Mouse (Mus musculus): Measurements from ENCODE around the gene Tmprss7. TPM values are rescaled to one million over a fixed set of nuclear protein-coding genes. Genes with fewer than 3 reads are reported as not detected.

The Tmprss7 gene
- polyA plus RNA-seq, 1 experiment = not detected

DNA sequence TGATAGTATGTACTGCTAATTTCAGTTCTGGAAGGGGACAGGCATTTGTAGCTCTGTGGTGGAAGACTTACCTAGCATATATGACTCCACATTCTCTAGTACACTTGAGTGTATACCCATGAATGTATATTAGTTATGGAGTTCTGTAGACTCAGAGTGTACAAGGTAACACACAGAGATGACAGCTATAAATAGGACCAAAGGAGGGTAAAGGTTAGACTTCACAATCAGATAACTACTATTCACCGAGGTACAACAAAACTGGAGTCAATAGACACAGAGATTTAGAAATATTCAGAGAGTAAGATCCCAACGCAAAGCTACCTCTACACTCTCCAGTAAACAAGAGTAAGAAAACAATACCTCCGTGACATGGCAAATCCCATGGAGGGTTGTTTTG, 49.5 kb downstream of the Tmprss7 start:
- no peak overlapping the region for H3K4me3 ChIP-seq (replicated peaks)
- no peaks in the 10 kb centered on the region for H3K36me3 ChIP-seq (ENCODE audit: control insufficient read depth)
- no peaks in the 10 kb centered on the region for H3K9me3 ChIP-seq (ENCODE audit: control insufficient read depth, low read length)
- H3K27me3 ChIP-seq (ENCODE audit: control insufficient read depth) = no peaks in the 10 kb centered on the region
- TF ChIP-seq GATA1 (IDR thresholded peaks at IDR 0.05; ENCODE audit: low read length) (no peak), TAL1 (IDR thresholded peaks at IDR 0.05; ENCODE audit: low read length) (no peak)
- H3K4me1 ChIP-seq (ENCODE audit: control insufficient read depth) = no peaks in the 10 kb centered on the region

GRCm38 (mm10) chr16:45641301-45641700, 52.2 kb downstream of the Tmprss7 start:
- Histone ChIP-seq H3K9me3 (ENCODE audit: control insufficient read depth, low read length) (no peaks in the 10 kb centered on the region), H3K4me3 (replicated peaks) (no peak overlapping the region), H3K4me1 (ENCODE audit: control insufficient read depth) (no peaks in the 10 kb centered on the region), H3K27me3 (ENCODE audit: control insufficient read depth) (no peaks in the 10 kb centered on the region), H3K36me3 (ENCODE audit: control insufficient read depth) (no peaks in the 10 kb centered on the region)
- TF ChIP-seq GATA1 (IDR thresholded peaks at IDR 0.05; ENCODE audit: low read length) (no peak), TAL1 (IDR thresholded peaks at IDR 0.05; ENCODE audit: low read length) (no peak)

DNA sequence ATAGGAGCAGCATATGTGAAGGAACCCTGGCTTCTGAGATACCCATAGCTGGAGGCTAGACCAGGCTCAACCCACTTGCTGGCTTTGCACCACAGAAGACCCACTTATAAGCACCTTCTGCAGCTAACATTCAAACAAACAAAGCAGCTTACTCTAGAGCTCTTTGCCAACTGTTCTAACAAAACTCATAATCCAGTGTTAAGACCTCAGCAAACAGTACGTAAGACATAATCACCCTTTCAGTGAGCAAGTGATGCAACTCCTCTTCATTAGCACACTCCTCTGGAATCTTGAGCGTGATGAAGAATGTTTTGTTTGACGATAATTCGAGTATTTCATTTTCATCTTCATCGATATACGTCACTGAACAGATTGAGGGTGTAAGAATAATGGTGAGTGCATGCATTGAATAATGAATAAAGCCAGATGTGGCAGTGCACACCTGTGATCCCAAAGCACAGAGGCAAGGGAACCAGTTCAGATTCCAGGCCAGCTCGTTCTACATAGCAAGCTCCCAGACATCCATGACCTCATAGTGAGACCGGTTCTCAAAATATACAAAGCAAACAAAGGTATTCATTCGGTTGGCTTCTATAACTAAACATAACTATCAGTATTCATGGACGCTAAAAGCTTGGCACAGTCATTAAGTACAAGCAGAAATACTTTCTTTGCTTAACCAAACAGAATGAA, 53.2 kb downstream of the Tmprss7 start:
- Histone ChIP-seq H3K4me3 (replicated peaks) (no peak overlapping the region), H3K27me3 (ENCODE audit: control insufficient read depth) (no peaks in the 10 kb centered on the region), H3K9me3 (ENCODE audit: control insufficient read depth, low read length) (no peaks in the 10 kb centered on the region), H3K36me3 (ENCODE audit: control insufficient read depth) (no peaks in the 10 kb centered on the region), H3K4me1 (ENCODE audit: control insufficient read depth) (no peaks in the 10 kb centered on the region)
- TF ChIP-seq TAL1 (IDR thresholded peaks at IDR 0.05; ENCODE audit: low read length) (no peak), GATA1 (IDR thresholded peaks at IDR 0.05; ENCODE audit: low read length) (no peak)

DNA sequence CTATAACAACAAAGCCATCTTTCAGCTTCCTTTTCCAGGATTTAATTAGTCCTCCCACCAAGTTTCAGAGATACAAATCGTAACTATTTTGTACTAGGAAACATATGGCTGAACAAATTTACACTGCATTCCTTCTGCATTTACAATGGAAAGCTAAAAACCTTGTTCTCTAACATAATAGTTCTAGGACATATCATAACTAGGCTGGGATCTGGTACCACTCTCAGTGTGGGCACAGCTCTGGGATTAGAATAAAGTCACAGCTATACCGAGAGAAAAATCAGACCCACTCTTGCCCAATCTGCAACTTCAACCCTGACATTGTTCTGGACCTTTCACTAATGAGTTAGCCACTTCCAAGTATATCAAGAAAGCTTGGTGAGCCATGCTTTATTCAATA, 57.6 kb downstream of the Tmprss7 start:
- no peak for TF ChIP-seq TAL1 (IDR thresholded peaks at IDR 0.05; ENCODE audit: low read length)
- TF ChIP-seq GATA1 (IDR thresholded peaks at IDR 0.05; ENCODE audit: low read length) = no peak
- no peaks in the 10 kb centered on the region for H3K9me3 ChIP-seq (ENCODE audit: control insufficient read depth, low read length)

GRCm38 (mm10) chr16:45632420-45632819, 61.0 kb downstream of the Tmprss7 start:
- H3K27me3 ChIP-seq (ENCODE audit: control insufficient read depth) = no peaks in the 10 kb centered on the region
- H3K4me3 ChIP-seq (replicated peaks) = no peak overlapping the region
- no peaks in the 10 kb centered on the region for H3K4me1 ChIP-seq (ENCODE audit: control insufficient read depth)
- no peaks in the 10 kb centered on the region for H3K9me3 ChIP-seq (ENCODE audit: control insufficient read depth, low read length)
- no peaks in the 10 kb centered on the region for H3K36me3 ChIP-seq (ENCODE audit: control insufficient read depth)
- TF ChIP-seq GATA1 (IDR thresholded peaks at IDR 0.05; ENCODE audit: low read length) (no peak), TAL1 (IDR thresholded peaks at IDR 0.05; ENCODE audit: low read length) (no peak)

More for the DNA sequence above, 57.6 kb downstream of the Tmprss7 start:
- Histone ChIP-seq H3K36me3 (ENCODE audit: control insufficient read depth) (no peaks in the 10 kb centered on the region), H3K4me3 (replicated peaks) (no peak overlapping the region), H3K4me1 (ENCODE audit: control insufficient read depth) (no peaks in the 10 kb centered on the region), H3K27me3 (ENCODE audit: control insufficient read depth) (no peaks in the 10 kb centered on the region)

DNA sequence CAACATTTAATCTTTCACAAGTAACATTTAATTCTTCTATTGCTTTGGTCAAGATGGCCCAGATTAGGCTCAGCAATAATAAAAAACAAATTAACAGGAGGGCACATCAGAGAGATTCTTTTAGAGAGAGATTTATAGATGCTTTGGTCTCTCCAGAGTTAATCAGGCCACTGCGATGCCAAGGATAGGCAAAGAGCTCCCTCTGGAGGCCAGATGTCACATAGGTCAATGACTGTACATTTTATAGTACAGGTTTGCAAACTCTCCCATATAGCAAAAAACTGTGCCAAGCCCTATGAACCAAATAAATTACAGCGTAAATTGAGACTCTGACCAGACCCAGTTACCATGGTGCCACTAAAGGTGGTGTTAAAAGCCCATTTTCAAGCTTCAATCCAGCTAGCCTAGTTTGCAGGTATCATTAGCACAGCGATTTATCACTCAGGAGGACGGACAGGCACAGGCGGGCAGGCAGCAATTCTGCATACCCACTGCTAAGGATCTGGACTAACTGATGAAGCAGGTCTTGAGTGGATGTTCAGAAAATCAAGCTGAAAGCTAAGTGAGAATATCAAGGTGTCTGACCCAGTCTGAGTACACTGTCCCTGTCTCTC, 63.0 kb downstream of the Tmprss7 start:
- no peak overlapping the region for H3K4me3 ChIP-seq (replicated peaks)
- H3K27me3 ChIP-seq (ENCODE audit: control insufficient read depth) = no peaks in the 10 kb centered on the region
- H3K36me3 ChIP-seq (ENCODE audit: control insufficient read depth) = no peaks in the 10 kb centered on the region
- no peaks in the 10 kb centered on the region for H3K4me1 ChIP-seq (ENCODE audit: control insufficient read depth)
- H3K9me3 ChIP-seq (ENCODE audit: control insufficient read depth, low read length) = no peaks in the 10 kb centered on the region
- TF ChIP-seq GATA1 (IDR thresholded peaks at IDR 0.05; ENCODE audit: low read length) = no peak
- TF ChIP-seq TAL1 (IDR thresholded peaks at IDR 0.05; ENCODE audit: low read length) = no peak

GRCm38 (mm10) chr16:45629497-45630105, 63.9 kb downstream of the Tmprss7 start:
- no peaks in the 10 kb centered on the region for H3K4me1 ChIP-seq (ENCODE audit: control insufficient read depth)
- no peaks in the 10 kb centered on the region for H3K36me3 ChIP-seq (ENCODE audit: control insufficient read depth)

GRCm38 (mm10) chr16:45625342-45625741, 68.1 kb downstream of the Tmprss7 start:
- Histone ChIP-seq H3K36me3 (ENCODE audit: control insufficient read depth) (no peaks in the 10 kb centered on the region), H3K9me3 (ENCODE audit: control insufficient read depth, low read length) (no peaks in the 10 kb centered on the region), H3K4me1 (ENCODE audit: control insufficient read depth) (peaks cover under 1% of the 10 kb centered on the region; the same call in 1 of the 2 replicates), H3K27me3 (ENCODE audit: control insufficient read depth) (no peaks in the 10 kb centered on the region), H3K4me3 (replicated peaks) (no peak overlapping the region)
- TF ChIP-seq GATA1 (IDR thresholded peaks at IDR 0.05; ENCODE audit: low read length) (no peak), TAL1 (IDR thresholded peaks at IDR 0.05; ENCODE audit: low read length) (no peak)

More at GRCm38 (mm10) chr16:45629497-45630105, 63.9 kb downstream of the Tmprss7 start:
- H3K9me3 ChIP-seq (ENCODE audit: control insufficient read depth, low read length) = no peaks in the 10 kb centered on the region
- no peak overlapping the region for H3K4me3 ChIP-seq (replicated peaks)
- no peaks in the 10 kb centered on the region for H3K27me3 ChIP-seq (ENCODE audit: control insufficient read depth)
- TF ChIP-seq TAL1 (IDR thresholded peaks at IDR 0.05; ENCODE audit: low read length) (no peak), GATA1 (IDR thresholded peaks at IDR 0.05; ENCODE audit: low read length) (no peak)

- no peak overlapping the region for H3K4me3 ChIP-seq (replicated peaks)
- H3K4me1 ChIP-seq (ENCODE audit: control insufficient read depth) = peaks cover 6% of the 10 kb centered on the region
- no peaks in the 10 kb centered on the region for H3K36me3 ChIP-seq (ENCODE audit: control insufficient read depth)
- no peaks in the 10 kb centered on the region for H3K27me3 ChIP-seq (ENCODE audit: control insufficient read depth)
- no peaks in the 10 kb centered on the region for H3K9me3 ChIP-seq (ENCODE audit: control insufficient read depth, low read length)
- TF ChIP-seq TAL1 (IDR thresholded peaks at IDR 0.05; ENCODE audit: low read length) (no peak), GATA1 (IDR thresholded peaks at IDR 0.05; ENCODE audit: low read length) (no peak)
These were observed 68.7 kb downstream of the Tmprss7 start for GRCm38 (mm10) chr16:45624791-45625190.

All from erythroblast, embryonic 14.5 days (primary cell).